Mouse (Mus musculus) thymus, adult 2 months (tissue): Measurements from ENCODE around the gene AC134908.4. TPM values are rescaled to one million over a fixed set of nuclear protein-coding genes. Genes with fewer than 3 reads are reported as not detected.

ENCODE experiments used
- DNase-seq: peaks from one replicate; pipeline ENCODE4 v3.0.0; 2021
- H3K27ac ChIP-seq: fragments of 200-500 bp; 2 replicates; pipeline ENCODE4 v1.5.1; 2012; ENCODE audit warnings: low read length, control low read depth; ENCODE audit not compliant: control insufficient read depth, insufficient read depth
- H3K27me3 ChIP-seq: fragments of 200-500 bp; 2 replicates; pipeline ENCODE4 v1.6.1; 2012; ENCODE audit warnings: mild to moderate bottlenecking, low read length, moderate library complexity, mixed read lengths; ENCODE audit not compliant: control insufficient read depth, insufficient read depth
- H3K36me3 ChIP-seq: fragments of 200-500 bp; 2 replicates; pipeline ENCODE4 v1.6.1; 2012; ENCODE audit warnings: mild to moderate bottlenecking, low read length, moderate library complexity; ENCODE audit not compliant: control insufficient read depth, insufficient read depth
- H3K4me1 ChIP-seq: fragments of 200-500 bp; replicated peaks from 2 replicates; pipeline ENCODE4 v1.6.1; 2012; ENCODE audit warnings: low read length; ENCODE audit not compliant: control insufficient read depth, insufficient read depth
- H3K4me3 ChIP-seq: fragments of 200-500 bp; 2 replicates; pipeline ENCODE4 v1.5.1; 2012; ENCODE audit warnings: mild to moderate bottlenecking, low read length, control low read depth, moderate library complexity; ENCODE audit not compliant: control insufficient read depth, insufficient read depth
- CTCF ChIP-seq: fragments of 200-500 bp; IDR thresholded peaks from 2 replicates; pipeline ENCODE4 v1.5.1; 2012; ENCODE audit warnings: mild to moderate bottlenecking, control low read depth, low read length, moderate library complexity, borderline replicate concordance; ENCODE audit not compliant: control insufficient read depth, poor library complexity, insufficient read depth; ENCODE audit errors: extremely low read depth
- POLR2A ChIP-seq: fragments of 200-500 bp; IDR thresholded peaks from 2 replicates; pipeline ENCODE4 v1.6.1; 2012; ENCODE audit warnings: mild to moderate bottlenecking, low read length, control low read depth, moderate library complexity; ENCODE audit not compliant: control insufficient read depth, poor library complexity, insufficient read depth; ENCODE audit errors: extremely low read depth
- WGBS: fragments of 180-500 bp; shearing (Covaris S2); methylation state at CpG from one replicate; pipeline ENCODE4 v1.1.7; 2018; 5-methylcytosine and 5-hydroxymethylcytosine counted together
- polyA plus RNA-seq: library from polyadenylated mRNA; depleted of rRNA; stranded (reverse); fragments of >200 nt; gene quantifications from 2 replicates; pipeline ENCODE4 v1.2.3, GENCODE M21; 2012; rRNA removed

AC134908.4 gene
- 1.1 TPM in 1 of 2 replicates, not detected in the other for polyA plus RNA-seq

- no peak for DNase-seq
- TF ChIP-seq CTCF: no peak
- WGBS: 67% methylated on average over 6 of the region's 6 CpGs
- H3K4me3 ChIP-seq: peak within 1 kb of the TSS; percentile 95
- no peaks in the 10 kb centered on the region for H3K27me3 ChIP-seq
- H3K36me3 ChIP-seq: no peaks in the 10 kb centered on the region
- H3K4me1 ChIP-seq: peaks cover 38% of the 10 kb centered on the region
- H3K27ac ChIP-seq: no peak within 1 kb of the TSS
Measured at GRCm38 (mm10) chr17:25795609-25796092, at the start of gene AC134908.4. Gene AC134908.4, minus strand, starts transcription at chr17:25795659.

- peak; percentile 97 for DNase-seq
- H3K4me1 ChIP-seq: peaks cover 17% of the 10 kb centered on the region
- TF ChIP-seq CTCF (peak; percentile 65; the same call in 1 of the 2 replicates), POLR2A (peak; percentile 78)
- H3K36me3 ChIP-seq: peaks cover 24% of the 10 kb centered on the region
- peak within 1 kb of the TSS; percentile 71 for H3K27ac ChIP-seq
- H3K27me3 ChIP-seq: no peaks in the 10 kb centered on the region
- WGBS: under 1% methylated on average over 21 of the region's 21 CpGs
- peak within 1 kb of the TSS; percentile 87 for H3K4me3 ChIP-seq
Measured at GRCm38 (mm10) chr17:25844396-25844901, 49.0 kb upstream of the AC134908.4 start, which contains the start of gene Rhot2. Gene Rhot2, minus strand, starts transcription at chr17:25844851.

- WGBS: 3% methylated on average over 37 of the region's 38 CpGs
- Histone ChIP-seq H3K4me1 (peaks cover 17% of the 10 kb centered on the region), H3K4me3 (peak overlapping the region; percentile 87), H3K36me3 (peaks cover 31% of the 10 kb centered on the region), H3K27me3 (no peaks in the 10 kb centered on the region), H3K27ac (0 out of 2 replicates have a peak overlapping the region, but pooled peaks have one; percentile 18)
- TF ChIP-seq CTCF (no peak), POLR2A (no peak)
- DNase-seq: no peak
Measured at GRCm38 (mm10) chr17:25843636-25844395, 48.4 kb upstream of the AC134908.4 start.

- TF ChIP-seq POLR2A: no peak
- no peak for TF ChIP-seq CTCF
- no peaks in the 10 kb centered on the region for H3K27me3 ChIP-seq
- WGBS: 90% methylated on average over 4 of the region's 4 CpGs
- no peak overlapping the region for H3K27ac ChIP-seq
- DNase-seq: no peak
- H3K4me3 ChIP-seq: no peak overlapping the region; the same call in 1 of the 2 replicates
- H3K4me1 ChIP-seq: peaks cover 17% of the 10 kb centered on the region
- H3K36me3 ChIP-seq: peaks cover 35% of the 10 kb centered on the region
Measured at GRCm38 (mm10) chr17:25843122-25843521, 47.7 kb upstream of the AC134908.4 start.

- Histone ChIP-seq H3K4me3 (no peak overlapping the region), H3K4me1 (peaks cover 19% of the 10 kb centered on the region), H3K27me3 (no peaks in the 10 kb centered on the region), H3K27ac (no peak overlapping the region), H3K36me3 (peaks cover 36% of the 10 kb centered on the region)
- WGBS: 95% methylated on average over 3 of the region's 3 CpGs
- TF ChIP-seq CTCF (no peak), POLR2A (no peak)
- no peak for DNase-seq
Measured at GRCm38 (mm10) chr17:25842509-25842908, 47.0 kb upstream of the AC134908.4 start.

DNA sequence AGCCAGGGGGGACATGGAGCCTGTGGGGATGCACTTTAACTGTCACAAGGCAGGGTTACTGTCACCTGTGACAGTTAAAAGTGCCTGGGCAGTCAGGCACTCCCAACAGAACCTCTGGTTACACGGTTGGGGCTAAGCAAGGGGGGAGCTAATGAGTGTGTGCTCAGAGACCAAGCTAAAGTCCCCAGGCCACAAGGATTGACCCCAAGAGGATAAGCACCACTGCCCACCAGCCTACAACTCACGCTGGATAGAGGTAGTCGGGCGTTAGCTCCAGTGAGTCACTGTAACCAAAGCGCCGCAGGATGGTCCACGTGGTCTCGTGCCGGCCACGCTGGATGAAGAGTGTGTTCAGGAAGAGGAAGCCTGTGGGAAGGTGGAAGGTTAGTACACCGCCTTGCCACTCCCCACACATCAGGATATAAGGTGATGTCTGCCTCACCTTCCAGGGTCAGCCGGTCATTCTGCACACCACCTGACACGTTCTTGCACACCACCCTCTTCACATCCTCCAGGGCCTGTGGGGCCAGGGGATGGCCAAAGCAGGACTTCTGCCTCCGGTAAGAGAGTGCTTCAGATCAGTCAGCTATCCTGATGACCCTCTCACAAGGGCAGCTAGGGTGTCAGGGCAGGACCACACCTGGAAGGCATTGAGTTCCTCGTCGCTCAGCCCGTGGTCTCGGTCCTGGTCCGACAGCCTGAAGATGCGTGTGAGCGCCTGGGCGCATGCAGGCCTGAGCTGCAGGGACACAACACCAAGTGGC, 45.8 kb upstream of the AC134908.4 start, which contains the start of gene Gm20683:
Gm20683 (minus strand) TSS at position 647 of the 764 bp plus-strand sequence.
- TF ChIP-seq CTCF (no peak), POLR2A (no peak)
- H3K4me1 ChIP-seq: peaks cover 31% of the 10 kb centered on the region
- no peak within 1 kb of the TSS for H3K4me3 ChIP-seq
- 97% methylated on average over 22 of the region's 22 CpGs for WGBS
- no peaks in the 10 kb centered on the region for H3K27me3 ChIP-seq
- H3K27ac ChIP-seq: no peak within 1 kb of the TSS
- no peak for DNase-seq
- peaks cover 36% of the 10 kb centered on the region for H3K36me3 ChIP-seq
